Mouse (Mus musculus) midbrain, embryonic 14.5 days (tissue): ENCODE data around the gene 1700021F05Rik. TPM values are rescaled to one million over a fixed set of nuclear protein-coding genes. Genes with fewer than 3 reads are reported as not detected.
A peak's percentile ranks its signal among the peaks of the same experiment; 100 is the strongest.

Experiments used
- ATAC-seq: fragments of 200-750 bp; cut with Nextera tagmentation; 2 replicates; pipeline ENCODE4 v1.8.0; 2017; ENCODE audit warnings: moderate number of reproducible peaks, moderate library complexity; ENCODE audit not compliant: low FRiP score, low TSS enrichment
- DNase-seq: peaks from one replicate; pipeline ENCODE4 v3.0.0-alpha.2; 2015
- H3K27ac ChIP-seq: fragments of 300-500 bp; sonication (generic); replicated peaks from 2 replicates; pipeline ENCODE4 v1.5.1; 2014; ENCODE audit warnings: mild to moderate bottlenecking, low read depth, low read length, moderate library complexity
- H3K27me3 ChIP-seq: fragments of 300-500 bp; sonication (generic); 2 replicates; pipeline ENCODE4 v1.6.1; 2014; ENCODE audit warnings: low read length, control low read depth, mixed read lengths; ENCODE audit not compliant: control insufficient read depth, insufficient read depth
- H3K36me3 ChIP-seq: fragments of 300-500 bp; sonication (generic); 2 replicates; pipeline ENCODE4 v1.6.1; 2014; ENCODE audit warnings: low read length, control low read depth; ENCODE audit not compliant: control insufficient read depth, insufficient read depth
- H3K4me1 ChIP-seq: fragments of 300-500 bp; sonication (generic); 2 replicates; pipeline ENCODE4 v1.6.1; 2014; ENCODE audit warnings: mild to moderate bottlenecking, antibody characterized with exemption, low read length, control low read depth; ENCODE audit not compliant: control insufficient read depth, insufficient read depth
- H3K4me2 ChIP-seq: fragments of 300-500 bp; sonication (generic); 2 replicates; pipeline ENCODE4 v1.6.1; 2014; ENCODE audit warnings: mild to moderate bottlenecking, low read length, moderate library complexity
- H3K4me3 ChIP-seq: fragments of 300-500 bp; sonication (generic); replicated peaks from 2 replicates; pipeline ENCODE4 v1.5.1; 2014; ENCODE audit warnings: low read depth, low read length
- H3K9ac ChIP-seq: fragments of 300-500 bp; sonication (generic); replicated peaks from 2 replicates; pipeline ENCODE4 v1.6.1; 2014; ENCODE audit warnings: mild to moderate bottlenecking, low read length, moderate library complexity
- H3K9me3 ChIP-seq: fragments of 300-500 bp; sonication (generic); 2 replicates; pipeline ENCODE4 v1.6.1; 2016; ENCODE audit warnings: low read length, control low read depth, mixed read lengths; ENCODE audit not compliant: control insufficient read depth
- WGBS: fragments of 180-500 bp; shearing (Covaris S2); extraction: QIAGEN DNeasy Blood & Tissue Kit; methylation state at CpG from one replicate; pipeline ENCODE4 v1.1.7; 2014; 5-methylcytosine and 5-hydroxymethylcytosine counted together
- polyA plus RNA-seq: library from polyadenylated mRNA; unstranded; fragments of >200 nt; fragmentation: Nextera tagmentation; extraction: Ambion mirVana; gene quantifications from 2 replicates; pipeline ENCODE4 v1.2.1, GENCODE M21; 2014

Gene 1700021F05Rik
- polyA plus RNA-seq, 1 experiment from 2014 or later = 67.8 TPM

DNA sequence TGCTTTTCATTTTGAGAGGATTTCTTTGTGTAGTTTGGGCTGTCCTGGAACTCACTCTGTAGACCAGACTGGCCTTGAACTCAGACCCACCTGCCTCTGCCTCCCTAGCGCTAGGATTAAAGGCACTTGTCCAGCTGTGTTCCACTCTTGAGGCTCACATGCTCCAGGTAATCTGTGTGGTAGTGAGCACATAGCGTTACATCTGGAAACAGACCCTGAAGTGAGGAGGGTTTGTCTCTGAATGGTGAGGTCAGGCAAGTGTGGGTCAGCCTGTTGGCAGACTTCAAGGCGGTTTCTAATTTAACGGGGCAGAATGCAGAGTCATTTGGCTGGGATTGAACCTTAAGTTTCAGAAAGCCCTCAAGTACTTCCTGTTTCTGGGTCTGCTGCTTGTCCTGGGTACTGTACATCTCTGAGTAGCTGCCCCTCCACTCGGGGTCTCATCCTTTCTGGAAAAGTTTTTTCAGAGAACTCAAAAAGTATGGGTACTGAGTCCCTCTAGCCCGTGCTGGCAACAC, 55.0 kb downstream of the 1700021F05Rik start:
- Histone ChIP-seq H3K9ac (no peak overlapping the region), H3K4me1 (peaks cover 18% of the 10 kb centered on the region), H3K27ac (no peak overlapping the region), H3K27me3 (no peaks in the 10 kb centered on the region), H3K4me3 (no peak overlapping the region), H3K36me3 (peaks cover 2% of the 10 kb centered on the region; the same call in 1 of the 2 replicates), H3K4me2 (no peak overlapping the region), H3K9me3 (no peaks in the 10 kb centered on the region)
- ATAC-seq (no peak), DNase-seq (no peak)
- WGBS = 90% methylated on average over 6 of the region's 6 CpGs

DNA sequence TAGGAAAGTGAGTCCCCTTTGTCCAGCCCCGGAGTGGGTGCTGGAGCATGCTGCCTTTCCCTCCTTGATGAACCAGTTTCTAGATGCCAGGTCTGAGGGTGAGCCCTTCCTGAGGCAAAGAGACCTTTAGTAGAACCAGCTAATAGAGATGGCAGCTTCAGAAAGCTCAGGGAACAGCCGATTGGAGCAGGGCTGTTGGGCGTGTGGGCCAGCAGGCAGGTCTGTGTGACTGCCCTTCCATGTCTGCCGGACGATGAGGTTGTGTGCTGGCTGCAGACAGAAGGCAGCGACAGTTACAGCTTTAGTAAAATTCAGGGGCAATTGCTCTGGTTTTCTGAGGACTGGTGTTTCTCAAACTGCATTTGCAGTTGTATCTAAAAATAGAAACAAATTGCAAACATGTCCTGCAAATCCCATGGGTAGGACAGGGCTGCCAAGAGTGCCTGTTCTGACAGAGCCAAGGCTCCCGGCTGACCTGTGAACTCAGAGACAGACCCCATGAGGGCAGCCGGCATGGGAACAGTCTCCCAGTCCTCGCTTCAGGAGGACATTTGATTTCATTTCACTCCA, 57.3 kb downstream of the 1700021F05Rik start:
- ATAC-seq (no peak), DNase-seq (peak; percentile 8)
- Histone ChIP-seq H3K36me3 (peaks cover 2% of the 10 kb centered on the region; the same call in 1 of the 2 replicates), H3K9me3 (no peaks in the 10 kb centered on the region), H3K27me3 (no peaks in the 10 kb centered on the region), H3K27ac (peak overlapping the region; percentile 46; the same call in 1 of the 2 replicates), H3K4me3 (no peak overlapping the region), H3K4me2 (no peak overlapping the region), H3K4me1 (peaks cover 26% of the 10 kb centered on the region), H3K9ac (no peak overlapping the region; the same call in 1 of the 2 replicates)
- WGBS = 41% methylated on average over 9 of the region's 9 CpGs

- DNase-seq (no peak), ATAC-seq (no peak)
- H3K36me3 ChIP-seq = peaks cover 2% of the 10 kb centered on the region; the same call in 1 of the 2 replicates
- no peaks in the 10 kb centered on the region for H3K9me3 ChIP-seq
- H3K27me3 ChIP-seq = no peaks in the 10 kb centered on the region
- no peak overlapping the region for H3K4me2 ChIP-seq
- peaks cover 34% of the 10 kb centered on the region for H3K4me1 ChIP-seq
- no peak overlapping the region for H3K9ac ChIP-seq
- 77% methylated on average over 5 of the region's 5 CpGs for WGBS
- no peak overlapping the region for H3K27ac ChIP-seq
- no peak overlapping the region for H3K4me3 ChIP-seq
These were observed 58.8 kb downstream of the 1700021F05Rik start for GRCm38 (mm10) chr10:43482021-43482420.

- 37% methylated on average over 4 of the region's 4 CpGs for WGBS
- peaks cover under 1% of the 10 kb centered on the region; the same call in 1 of the 2 replicates for H3K36me3 ChIP-seq
- H3K27ac ChIP-seq = no peak overlapping the region
- H3K4me3 ChIP-seq = no peak overlapping the region
- no peaks in the 10 kb centered on the region for H3K27me3 ChIP-seq
- no peak overlapping the region for H3K4me2 ChIP-seq
- H3K9me3 ChIP-seq = no peaks in the 10 kb centered on the region
- no peak for DNase-seq
- no peak for ATAC-seq
- H3K4me1 ChIP-seq = peaks cover 35% of the 10 kb centered on the region
- no peak overlapping the region for H3K9ac ChIP-seq
These were observed 59.6 kb downstream of the 1700021F05Rik start for GRCm38 (mm10) chr10:43481179-43481578.

DNA sequence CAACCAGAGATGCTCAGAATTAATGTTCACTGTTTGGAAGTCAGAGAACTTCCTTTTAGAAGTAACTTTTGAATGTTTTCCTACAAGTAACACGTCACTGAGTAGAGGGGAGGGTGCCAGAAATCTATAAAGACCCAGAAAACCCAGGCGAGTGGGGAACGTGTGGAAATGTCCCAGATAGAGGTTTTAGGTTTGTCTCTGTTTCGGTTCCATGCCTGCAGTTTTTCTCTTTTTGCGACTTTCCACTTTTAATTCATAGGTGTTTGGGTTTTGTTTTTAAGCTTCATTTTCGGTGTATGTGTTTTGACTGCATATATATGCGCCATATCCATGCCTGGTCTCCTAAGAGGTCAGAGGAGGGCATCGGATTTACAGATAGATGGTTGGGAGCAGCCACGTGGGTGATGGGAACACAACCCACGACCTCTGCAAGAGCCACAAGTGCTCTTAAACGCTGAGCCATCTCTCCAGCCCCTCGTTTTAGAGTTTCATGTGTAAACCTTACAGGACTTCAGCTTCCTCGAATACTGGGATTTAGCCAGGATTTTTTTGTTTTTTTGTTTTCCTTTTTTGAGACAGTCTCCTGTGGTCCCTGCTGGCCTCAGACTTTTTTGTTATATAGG, 60.5 kb downstream of the 1700021F05Rik start:
- Histone ChIP-seq H3K4me3 (peak overlapping the region; percentile 76), H3K9me3 (no peaks in the 10 kb centered on the region), H3K36me3 (no peaks in the 10 kb centered on the region), H3K9ac (peak overlapping the region; percentile 97; the same call in 1 of the 2 replicates), H3K27ac (peak overlapping the region; percentile 99), H3K4me2 (peak overlapping the region; percentile 98), H3K27me3 (no peaks in the 10 kb centered on the region), H3K4me1 (peaks cover 35% of the 10 kb centered on the region)
- DNase-seq (no peak), ATAC-seq (no peak)
- 4% methylated on average over 13 of the region's 13 CpGs for WGBS

GRCm38 (mm10) chr10:43479436-43480157, 61.2 kb downstream of the 1700021F05Rik start:
- peak overlapping the region; percentile 97 for H3K9ac ChIP-seq
- H3K4me1 ChIP-seq = peaks cover 35% of the 10 kb centered on the region
- peak overlapping the region; percentile 76 for H3K4me3 ChIP-seq
- H3K27ac ChIP-seq = peak overlapping the region; percentile 99
- under 1% methylated on average over 103 of the region's 103 CpGs for WGBS
- no peaks in the 10 kb centered on the region for H3K9me3 ChIP-seq
- DNase-seq = peak; percentile 90
- no peaks in the 10 kb centered on the region for H3K36me3 ChIP-seq
- H3K27me3 ChIP-seq = no peaks in the 10 kb centered on the region
- ATAC-seq = peak; percentile 82
- H3K4me2 ChIP-seq = peak overlapping the region; percentile 98

GRCm38 (mm10) chr10:43478751-43479435, 61.9 kb downstream of the 1700021F05Rik start, which contains the start of gene Bend3:
Gene Bend3, plus strand, starts transcription at chr10:43478831.
- Histone ChIP-seq H3K27me3 (no peaks in the 10 kb centered on the region), H3K4me2 (peak within 1 kb of the TSS; percentile 98), H3K9me3 (no peaks in the 10 kb centered on the region), H3K27ac (peak within 1 kb of the TSS; percentile 99), H3K4me3 (peak within 1 kb of the TSS; percentile 76), H3K9ac (peak within 1 kb of the TSS; percentile 97), H3K36me3 (no peaks in the 10 kb centered on the region), H3K4me1 (peaks cover 35% of the 10 kb centered on the region)
- ATAC-seq (peak; percentile 74), DNase-seq (peak; percentile 82)
- under 1% methylated on average over 82 of the region's 101 CpGs for WGBS
